Mouse (Mus musculus): Measurements from ENCODE around the gene Tbc1d21. TPM values are rescaled to one million over a fixed set of nuclear protein-coding genes. Genes with fewer than 3 reads are reported as not detected.

Tbc1d21 gene
- polyA plus RNA-seq, 1 experiment from 2014 or later, result not detected

DNA sequence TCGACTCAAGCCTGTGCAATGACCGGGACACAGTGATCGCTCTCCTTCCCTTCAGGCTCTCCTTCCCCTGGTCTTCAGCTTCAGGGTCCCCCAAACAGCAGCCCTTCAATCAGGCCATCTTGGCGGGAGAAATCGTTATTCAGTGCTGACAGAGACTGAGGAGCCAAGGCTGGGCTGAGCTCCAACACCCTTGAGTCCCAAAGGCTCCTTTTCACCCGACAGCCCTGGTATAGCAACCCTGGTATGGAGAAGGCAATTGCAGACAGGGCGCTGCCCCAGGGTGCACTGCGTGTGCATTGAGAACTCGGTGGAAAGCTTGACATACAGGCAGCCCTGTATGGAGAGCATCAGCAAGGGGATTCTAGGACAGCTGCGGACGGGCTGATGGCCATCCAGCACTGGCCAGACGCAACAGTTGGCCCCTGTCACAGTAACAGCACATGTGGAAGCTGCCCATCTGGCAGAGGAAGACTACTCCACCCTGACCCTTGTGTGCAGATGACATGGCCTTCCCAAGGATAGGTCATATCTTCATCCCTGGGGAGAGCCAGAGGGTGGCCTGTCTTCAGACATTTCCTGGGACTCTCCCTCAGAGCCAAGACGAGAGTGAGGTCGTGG, 60.1 kb downstream of the Tbc1d21 start:
- Histone ChIP-seq H3K4me1 (peaks cover 62% of the 10 kb centered on the region), H3K4me3 (no peak overlapping the region), H3K9me3 (replicated peaks) (no peaks in the 10 kb centered on the region), H3K36me3 (no peaks in the 10 kb centered on the region), H3K27me3 (ENCODE audit: low read depth, poor library complexity, severe bottlenecking) (peaks cover 53% of the 10 kb centered on the region), H3K27ac (replicated peaks) (no peak overlapping the region)
- WGBS, result 87% methylated on average over 14 of the region's 14 CpGs
- DNase-seq (ENCODE audit: low spot score), result no peak

Other genes with a start within 250 kb of the Tbc1d21 start
- gene Islr, start 166.1 kb downstream of the Tbc1d21 start, polyA plus RNA-seq (2016; fragmentation: Nextera tagmentation; extraction: Ambion mirVana), result 7.4 and 15.4 TPM in 2 replicates
- gene Islr2, start 166.1 kb downstream of the Tbc1d21 start, polyA plus RNA-seq (2016; fragmentation: Nextera tagmentation; extraction: Ambion mirVana), result 5.2 and 8.1 TPM in 2 replicates
- 13.4 and 14.1 TPM in 2 replicates for gene Pml, start 120.7 kb downstream of the Tbc1d21 start, polyA plus RNA-seq (2016; fragmentation: Nextera tagmentation; extraction: Ambion mirVana)
- 32.2 and 39.9 TPM in 2 replicates for gene Stoml1, start 117.3 kb downstream of the Tbc1d21 start, polyA plus RNA-seq (2016; fragmentation: Nextera tagmentation; extraction: Ambion mirVana)
- gene Loxl1, start 57.3 kb downstream of the Tbc1d21 start, polyA plus RNA-seq (2016; fragmentation: Nextera tagmentation; extraction: Ambion mirVana), result 6.9 and 10.9 TPM in 2 replicates
- 0.54 and 1.1 TPM in 2 replicates for gene Insyn1, start 118.1 kb upstream of the Tbc1d21 start, polyA plus RNA-seq (2016; fragmentation: Nextera tagmentation; extraction: Ambion mirVana)
- gene Cd276, start 185.0 kb upstream of the Tbc1d21 start, polyA plus RNA-seq (2016; fragmentation: Nextera tagmentation; extraction: Ambion mirVana), result 24.5 and 26.0 TPM in 2 replicates
- 52.5 and 55.2 TPM in 2 replicates for gene Nptn, start 211.8 kb upstream of the Tbc1d21 start, polyA plus RNA-seq (2016; fragmentation: Nextera tagmentation; extraction: Ambion mirVana)